Mouse (Mus musculus) heart, adult 11 months (tissue): Measurements from ENCODE around the gene St5.
A peak's percentile ranks its signal among the peaks of the same experiment; 100 is the strongest.

Experiments used
- DNase-seq: peaks from one replicate; pipeline ENCODE4 v3.0.0; 2022

The St5 gene

DNA sequence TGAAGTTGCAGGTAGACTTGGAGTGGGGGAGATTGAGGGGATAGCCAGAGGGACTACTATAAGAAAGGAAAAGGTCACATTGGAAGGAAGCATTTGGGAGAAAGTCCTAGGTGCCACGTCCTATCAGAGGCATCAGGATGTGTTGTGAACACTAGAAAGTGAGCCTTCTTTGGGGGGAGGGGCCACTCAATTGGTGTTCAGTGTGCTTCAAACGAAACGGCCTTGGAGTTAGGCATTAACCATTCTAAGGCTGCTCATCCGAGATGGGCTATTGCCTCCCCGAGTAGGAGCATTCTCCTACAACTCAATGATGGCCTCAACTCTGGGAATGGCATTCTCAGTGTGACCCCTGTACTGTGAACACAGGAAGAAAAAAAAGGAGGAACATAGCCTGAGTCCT is 140.7 kb downstream of the St5 start:
- no peak for DNase-seq

DNA sequence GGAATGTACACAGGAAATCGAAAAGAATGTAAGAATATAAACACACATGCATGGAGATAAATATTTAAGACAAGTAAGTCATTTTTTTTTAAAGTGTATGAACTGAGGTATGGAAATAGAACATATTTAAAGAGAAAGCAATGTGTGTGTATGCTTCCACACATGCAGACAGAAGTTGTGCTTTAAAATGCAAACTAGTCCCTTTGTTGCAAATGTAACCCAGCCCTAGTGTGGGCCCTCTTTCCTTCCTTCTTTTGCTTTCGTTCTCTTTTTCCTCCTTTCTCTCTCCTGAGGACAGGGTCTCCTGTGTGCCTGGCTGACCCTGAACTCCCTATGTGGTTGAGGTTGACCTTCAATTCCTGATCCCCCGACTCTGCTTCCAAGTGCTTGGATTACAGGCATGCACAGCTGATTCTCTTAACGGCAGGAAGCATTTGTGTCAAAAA is 141.2 kb downstream of the St5 start:
- DNase-seq: no peak

DNA sequence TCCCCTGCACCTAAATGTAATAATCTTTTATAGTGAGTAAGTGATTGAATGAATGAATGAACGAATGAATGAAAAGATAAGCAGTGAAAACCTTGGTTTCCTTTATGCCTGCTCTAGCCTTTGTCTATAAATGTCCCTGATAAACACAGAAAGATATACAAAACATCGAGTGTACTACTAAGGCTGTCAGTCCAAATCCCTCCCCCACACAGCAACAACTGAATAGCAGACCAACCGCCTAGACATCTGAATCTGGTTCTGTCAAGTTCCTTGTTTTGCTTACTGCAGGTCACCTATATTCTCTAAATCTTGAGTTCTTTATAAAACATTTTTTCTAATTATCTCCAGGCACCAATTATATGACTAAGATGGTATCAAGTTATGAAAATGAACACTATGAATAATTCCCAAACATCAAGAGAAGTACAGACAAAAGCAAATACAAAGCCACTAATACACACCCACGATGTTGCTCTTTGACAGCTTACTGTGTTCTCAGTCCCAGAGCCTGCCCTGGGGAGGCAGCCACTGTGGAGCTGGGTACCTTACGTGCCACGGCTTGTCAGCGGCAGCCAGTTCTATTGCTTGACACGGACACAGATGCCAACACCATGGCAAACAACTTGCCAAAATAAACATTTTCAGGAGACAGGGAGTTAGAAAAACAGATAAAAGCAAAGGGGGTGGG is 141.8 kb downstream of the St5 start:
- DNase-seq: peak; percentile 92

DNA sequence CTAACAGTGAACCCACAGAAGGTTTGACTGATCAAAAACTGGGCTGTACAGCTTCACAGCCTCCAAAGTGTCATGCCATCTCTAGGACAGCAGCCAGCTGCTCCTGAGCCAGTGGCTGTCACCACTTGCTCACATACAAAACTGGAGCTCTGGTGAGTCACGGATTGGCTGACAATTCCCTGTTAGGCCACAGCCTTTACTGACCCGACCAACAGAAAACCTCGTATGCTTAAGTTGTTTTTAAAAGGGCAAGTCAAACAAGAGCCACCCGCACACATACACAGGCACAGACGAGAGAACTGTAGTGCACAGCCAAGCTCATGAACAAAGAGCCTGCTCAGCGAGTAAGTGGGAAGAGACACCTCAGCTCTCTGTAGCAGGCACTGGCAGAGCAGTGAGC is 143.9 kb downstream of the St5 start:
- DNase-seq: peak; percentile 97

DNA sequence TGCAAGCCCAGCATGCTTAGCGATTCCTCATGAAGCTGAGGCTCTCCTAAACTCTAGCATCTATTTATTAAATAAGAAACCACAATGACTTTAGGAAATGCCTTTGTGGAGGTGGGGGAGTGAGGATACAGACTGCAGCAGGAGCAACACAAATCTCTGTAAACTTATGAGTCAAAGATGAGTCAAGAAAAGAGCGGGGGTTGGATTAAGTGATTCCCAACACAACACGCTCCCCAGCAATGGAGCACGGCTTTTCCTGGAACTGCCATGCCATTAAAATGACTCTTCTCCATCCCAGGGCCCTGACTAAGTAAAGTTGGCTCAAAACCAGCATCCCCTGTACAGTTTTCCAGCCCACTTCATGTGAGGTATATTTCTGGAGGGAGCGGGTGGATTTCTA is 156.7 kb downstream of the St5 start:
- DNase-seq: no peak

DNA sequence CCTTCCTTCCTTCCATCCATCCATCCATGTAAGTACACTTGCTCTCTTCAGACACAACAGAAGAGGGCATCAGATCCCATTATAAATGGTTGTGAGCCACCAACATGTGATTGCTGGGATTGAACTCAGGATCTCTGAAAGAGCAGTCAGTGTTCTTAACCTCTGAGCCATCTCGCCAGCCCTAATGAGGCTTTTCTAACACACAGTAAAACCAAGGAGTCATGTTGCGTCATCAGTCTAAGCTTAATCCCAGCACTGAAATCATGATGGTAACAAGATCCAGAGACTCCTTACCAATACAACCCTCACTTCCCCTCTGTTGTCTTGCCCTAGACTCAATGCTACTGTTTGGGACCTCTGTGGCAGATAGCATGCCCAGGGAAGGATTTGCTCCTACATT is 157.2 kb downstream of the St5 start:
- no peak for DNase-seq

DNA sequence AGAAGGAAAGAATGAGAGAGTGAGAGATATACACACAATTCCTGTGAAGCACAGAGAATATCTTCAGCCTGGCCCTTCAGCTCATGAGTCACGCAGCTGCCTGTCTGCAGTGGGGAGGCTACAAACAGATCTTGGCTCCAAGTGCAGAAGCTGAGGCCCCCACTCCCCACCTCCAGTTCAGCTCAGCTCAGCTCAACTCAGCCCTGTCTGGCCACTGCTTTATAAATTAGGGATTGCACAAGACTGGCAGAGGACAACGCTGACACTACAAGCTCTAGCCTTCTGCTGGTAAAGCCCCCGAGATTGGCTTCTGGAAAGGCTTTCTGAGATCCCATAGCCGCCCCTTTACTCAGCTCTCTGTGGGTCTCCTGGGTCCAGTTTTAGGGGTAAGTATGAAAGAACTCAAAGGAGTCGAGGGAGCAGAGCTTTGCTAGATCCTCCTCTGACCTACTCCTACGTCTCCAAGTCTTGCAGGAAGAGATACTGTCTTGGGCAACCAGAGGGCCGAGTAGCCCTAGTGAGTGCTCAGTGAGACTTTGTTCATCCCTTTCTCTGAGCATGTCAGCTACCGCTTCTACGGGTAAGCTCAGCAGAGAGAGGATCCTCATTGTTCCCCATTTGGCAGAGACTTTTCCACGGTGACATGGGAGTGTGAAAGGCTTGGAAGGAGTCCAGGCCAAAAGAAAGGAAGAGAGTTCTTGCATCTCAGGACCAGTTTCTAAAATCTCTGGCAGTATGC is 158.0 kb downstream of the St5 start:
- peak; percentile 96 for DNase-seq

DNA sequence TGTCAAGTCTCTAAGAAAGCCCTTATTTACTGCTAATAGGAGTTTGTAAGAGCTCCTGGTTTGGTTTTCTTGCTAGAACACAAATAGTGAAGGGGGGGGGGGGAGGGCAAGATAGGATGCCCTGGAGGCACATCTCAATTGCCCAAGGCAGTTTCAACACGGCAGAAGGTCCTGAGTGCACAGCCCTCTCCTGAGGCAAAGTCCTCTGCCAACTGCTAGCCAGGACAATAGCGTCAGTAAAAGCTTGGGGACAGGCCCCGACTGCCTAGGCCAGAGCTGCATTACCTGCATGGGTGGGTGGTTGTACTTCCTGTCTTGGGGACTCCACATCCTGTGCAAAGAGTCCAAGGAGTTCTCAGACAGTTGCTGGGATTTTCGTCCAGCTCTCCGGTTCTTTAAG is 158.6 kb downstream of the St5 start:
- no peak for DNase-seq

DNA sequence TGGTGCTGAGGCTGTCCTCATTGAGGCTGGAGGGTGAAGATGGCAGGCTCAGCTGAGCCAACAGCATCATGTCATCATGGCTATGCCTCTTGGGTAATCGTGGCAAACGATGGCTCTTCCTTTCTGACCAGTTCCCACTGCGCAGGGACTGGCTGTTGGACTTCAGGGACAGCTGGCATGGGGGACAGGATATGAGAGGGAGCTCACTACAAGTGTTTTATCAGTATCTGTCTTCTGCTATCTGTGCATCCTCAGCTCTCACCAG is 161.1 kb downstream of the St5 start:
- DNase-seq: no peak

DNA sequence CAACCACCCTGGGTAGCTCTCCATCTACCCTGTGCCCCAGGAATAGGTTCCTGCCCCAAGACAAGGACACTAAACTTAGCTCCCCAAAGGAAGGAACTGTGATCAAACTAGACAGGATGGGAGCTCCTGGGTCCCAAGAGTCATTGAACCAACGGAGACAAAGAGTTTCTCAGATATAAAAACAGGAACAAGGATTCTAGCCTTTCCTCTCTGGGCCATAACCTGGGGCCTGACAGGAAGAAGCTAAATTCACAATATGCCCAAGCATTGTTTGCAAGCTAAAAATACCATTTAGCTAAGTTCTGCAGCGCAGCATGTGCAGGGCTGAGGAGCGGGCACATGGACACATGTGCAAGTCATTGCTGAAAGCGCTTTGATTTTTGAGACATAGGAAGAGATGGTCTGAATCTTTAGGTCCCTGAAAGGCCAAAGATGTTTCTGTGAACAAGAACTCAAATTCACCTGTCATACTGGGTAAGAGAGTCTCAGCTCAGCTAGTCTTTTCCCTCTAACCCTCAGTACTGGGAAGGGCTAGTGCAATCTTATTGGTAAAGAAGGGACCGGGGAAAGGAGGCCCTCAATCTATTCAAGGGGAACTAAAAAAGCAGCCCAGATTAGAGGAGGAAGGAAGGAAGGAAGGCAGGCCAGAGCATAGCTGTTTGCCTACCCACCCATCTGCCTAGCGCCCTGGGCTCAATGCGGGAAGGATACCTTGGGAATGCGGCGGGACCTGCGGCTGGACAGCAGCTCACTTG is 161.6 kb downstream of the St5 start:
- peak; percentile 97 for DNase-seq

DNA sequence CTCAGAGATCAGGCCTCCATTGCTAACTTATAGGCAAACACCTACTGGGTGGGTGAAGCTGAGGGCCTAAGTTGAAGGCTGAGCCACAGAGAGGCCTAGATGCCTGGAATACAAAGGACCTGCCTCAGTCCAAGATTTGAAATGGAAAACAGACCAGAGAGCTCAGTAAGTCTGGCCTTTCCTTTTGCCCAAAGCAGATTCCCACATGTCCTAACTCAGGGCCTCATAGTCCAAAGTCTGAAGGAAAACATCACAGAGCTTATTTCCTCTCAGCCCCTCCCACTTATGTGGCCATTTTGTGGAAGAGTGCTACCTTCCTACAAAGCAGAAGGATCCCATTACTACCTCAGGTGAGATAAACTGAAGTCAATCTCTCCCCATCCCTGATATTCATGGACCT is 162.5 kb downstream of the St5 start:
- DNase-seq: no peak

DNA sequence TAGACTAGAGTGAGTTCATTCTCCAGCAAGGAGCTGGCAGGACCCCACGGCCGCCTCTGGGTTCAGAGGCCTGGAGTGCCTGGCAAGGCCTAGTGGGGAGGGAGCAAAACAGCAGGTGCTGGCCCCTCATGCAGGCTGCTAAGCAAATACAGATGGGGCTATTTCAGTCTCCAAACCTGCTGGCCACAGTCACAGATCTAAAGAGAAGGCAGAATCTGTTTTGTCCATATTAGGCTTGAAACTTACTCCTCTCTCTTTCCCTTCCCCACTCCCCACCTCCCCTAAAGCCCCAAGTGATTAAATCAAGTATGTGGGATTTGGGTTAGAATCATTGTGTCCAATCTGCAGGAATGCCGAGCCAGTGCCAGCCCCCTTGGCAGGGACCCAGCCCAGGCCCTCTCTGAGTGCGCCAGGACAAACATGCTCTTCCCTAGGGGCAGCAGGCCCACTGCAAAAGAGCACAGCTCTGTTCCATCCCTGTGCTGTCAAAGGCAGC is 166.9 kb downstream of the St5 start:
- DNase-seq: peak; percentile 97

DNA sequence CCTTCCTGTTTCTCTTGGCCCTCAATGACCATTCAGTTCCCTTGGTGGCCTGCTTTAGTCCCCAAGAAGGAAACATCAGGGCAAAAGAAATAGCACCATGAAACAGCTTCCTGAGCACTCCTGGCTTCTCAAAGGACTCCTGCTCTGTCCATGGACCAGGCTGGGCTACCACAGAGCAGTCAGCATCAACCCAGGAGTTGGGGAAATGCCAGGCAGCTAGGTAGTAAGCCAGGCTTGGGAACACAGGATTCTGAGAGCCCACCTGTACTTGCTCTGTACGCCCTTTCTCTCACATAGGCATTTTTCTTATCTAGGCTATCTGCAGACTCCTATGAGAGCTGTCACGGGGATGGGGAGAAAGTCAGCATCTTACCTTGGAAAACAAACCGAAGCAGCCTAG is 168.5 kb downstream of the St5 start:
- no peak for DNase-seq

DNA sequence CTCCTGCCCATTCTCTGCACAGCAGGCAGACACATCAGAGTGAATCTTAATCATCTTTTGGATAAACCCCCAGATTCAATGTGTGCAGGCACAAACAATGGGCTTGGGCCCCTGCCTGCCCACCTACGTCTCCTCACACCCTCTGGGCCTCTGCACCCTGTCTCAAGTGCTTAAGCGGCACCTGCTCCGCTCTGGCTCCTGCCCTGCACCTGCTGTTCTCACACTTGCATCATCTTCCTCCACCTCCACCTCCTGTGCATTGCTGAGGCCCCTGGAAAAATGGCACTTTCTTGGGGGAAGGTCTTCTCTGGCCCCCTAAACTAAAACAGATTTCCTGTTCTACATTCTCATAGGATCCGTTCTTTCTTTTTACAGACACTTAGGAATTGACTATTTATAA is 169.5 kb downstream of the St5 start:
- DNase-seq: no peak

DNA sequence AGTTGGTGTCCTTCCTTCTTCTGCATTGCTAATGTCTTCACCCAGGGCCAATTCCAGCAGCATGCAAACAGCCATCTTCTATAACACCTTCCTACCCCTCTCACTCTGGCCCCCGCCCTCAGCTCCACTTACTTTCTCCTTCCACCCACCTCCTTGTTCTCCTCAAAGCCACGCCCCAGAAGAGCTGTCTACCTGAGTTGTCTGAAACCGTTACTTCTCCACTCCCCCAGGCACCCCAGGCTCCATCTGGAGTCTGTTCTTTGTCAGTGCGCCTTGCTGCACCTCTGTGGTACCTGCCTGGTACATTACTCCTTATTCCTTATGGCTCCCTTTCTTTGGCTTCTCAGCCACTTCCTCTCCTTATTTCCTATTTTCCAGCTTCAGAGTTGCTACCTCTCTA is 170.3 kb downstream of the St5 start:
- DNase-seq: no peak

DNA sequence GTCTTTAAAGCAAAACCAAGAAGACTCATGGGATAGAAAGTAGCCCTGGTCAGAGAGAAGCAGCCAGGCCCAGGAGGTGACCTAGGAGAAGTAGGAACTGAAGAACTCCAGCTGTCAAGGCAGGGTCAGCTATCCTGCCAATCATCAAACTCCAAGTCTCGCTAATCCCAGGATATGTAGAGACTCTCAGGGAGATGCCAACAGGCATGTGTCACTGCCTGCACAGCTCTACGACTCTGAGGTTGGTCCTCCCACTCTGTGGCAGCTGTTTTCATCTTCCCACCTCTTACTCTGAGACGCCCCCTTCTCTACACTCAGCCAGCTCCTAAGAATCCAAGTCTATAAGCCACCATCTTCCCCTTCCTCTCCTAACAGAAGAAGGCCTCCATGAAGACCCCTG is 170.7 kb downstream of the St5 start:
- DNase-seq: no peak

DNA sequence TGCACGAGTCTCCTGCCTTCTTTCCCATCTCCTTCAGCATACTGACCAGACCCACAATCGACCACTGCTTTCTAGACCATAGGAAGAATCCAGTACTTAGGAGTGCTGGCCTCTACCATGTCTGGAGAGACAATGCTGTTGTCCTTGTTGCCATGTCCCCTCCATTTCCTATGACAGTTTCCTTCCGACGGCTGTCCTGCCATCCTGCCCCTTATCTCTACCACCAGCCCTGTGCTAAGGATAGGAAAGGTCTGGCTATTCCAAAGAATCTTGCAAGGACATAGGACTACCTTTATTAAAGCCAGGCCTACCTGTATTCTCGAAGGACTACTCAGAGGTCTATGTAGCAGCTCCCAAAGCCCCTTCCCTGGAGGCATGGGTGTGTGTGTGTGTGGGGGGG is 171.9 kb downstream of the St5 start:
- DNase-seq: no peak

DNA sequence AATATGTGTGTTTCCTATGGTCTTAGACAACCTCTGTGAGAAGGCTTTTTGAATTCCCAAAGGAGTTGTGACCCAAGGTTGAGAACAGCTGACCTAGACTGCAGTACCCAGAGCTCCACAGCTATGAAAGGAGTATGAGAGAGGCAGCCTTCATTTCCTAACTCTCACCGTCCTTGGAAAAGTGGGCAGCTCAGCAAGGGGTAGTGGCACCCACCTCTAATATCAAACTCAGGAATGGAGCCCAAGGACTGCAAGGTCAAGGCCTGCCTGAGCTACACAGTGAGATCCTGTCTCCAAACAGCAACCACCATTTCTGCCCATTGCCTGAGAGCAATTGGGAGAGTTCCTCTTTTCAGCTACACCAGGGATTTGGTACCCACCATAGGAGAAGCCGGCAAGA is 173.7 kb downstream of the St5 start:
- no peak for DNase-seq

DNA sequence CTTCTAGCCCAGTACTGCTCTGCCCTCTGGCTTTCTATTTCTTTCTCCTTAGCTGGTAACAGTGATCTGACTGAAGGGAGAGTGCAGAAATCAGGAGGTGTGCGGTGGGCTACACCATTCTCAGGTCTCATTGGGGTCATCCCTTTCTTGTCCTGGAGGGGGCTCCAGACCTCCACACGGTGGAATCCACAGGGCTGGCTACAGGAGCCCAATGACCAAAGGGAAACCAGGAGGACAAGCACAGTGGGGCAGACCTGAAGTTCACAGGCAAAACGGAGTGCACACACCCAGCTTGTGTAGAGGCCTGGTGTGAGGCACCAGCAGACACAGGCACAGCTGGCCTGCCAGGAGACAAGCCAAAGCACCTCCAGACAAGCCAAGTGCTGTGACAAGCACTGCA is 175.0 kb downstream of the St5 start:
- peak; percentile 95 for DNase-seq

DNA sequence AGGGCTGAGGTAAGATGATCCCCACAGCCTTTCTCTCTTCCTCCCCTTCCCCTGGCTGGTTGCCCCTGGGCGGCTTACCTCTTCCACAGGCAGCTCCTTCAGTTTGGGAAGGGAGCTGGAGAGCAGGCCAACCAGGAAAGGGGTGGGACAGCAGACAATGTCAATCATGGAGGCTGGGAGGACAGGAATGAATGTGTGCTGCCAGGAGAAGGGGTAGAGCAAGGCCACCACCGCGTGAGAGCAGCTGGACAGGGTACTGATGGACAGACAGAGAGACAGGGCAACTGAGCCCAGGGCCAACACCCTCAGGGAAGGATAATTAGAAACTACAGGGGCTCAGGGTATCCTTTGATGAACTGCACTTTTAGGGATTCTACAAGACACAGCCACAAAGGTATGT is 175.9 kb downstream of the St5 start:
- DNase-seq: no peak

DNA sequence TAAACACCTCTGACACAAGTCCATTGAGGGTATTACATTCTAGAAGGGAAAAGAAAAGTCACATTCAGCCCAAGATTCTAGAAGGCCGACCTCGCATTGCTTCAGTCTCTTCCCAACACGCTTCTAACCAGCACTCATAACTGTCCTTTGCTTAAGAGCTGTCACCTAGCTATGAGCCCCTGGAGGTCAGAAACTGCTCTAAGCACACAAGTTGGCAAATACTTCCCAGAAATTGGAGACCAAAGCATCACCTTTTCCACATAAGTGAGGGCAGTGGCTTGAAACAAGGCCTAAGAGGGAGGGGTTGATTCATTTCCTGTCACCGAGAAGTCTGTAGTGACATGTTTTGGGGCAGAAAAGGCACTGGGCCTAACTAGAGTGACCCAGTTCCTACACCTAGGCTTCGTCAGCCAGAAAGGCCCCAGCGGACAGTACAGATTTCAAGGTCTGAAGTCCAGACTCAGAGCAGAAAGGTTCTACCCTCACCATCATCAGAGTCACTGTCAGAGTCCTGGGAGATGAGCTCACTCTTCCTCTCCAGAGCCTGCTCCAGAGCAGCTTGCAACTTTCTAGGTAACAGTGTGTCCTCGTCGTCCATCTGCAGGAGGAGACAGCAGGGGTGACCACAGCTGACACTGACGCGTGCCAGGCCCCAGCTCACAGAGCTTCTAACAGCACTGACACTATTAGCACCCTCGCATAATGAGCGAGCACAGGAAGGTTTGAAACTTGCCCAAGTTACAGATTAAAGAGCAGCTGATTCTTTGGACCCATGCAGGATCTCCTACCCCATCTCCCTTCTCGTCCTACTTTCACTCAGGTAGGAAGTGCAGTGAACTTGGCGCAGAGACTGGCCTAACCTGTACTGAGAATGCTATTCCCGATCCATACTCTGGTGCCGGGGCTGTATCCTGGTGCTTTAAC is 177.4 kb downstream of the St5 start:
- no peak for DNase-seq

DNA sequence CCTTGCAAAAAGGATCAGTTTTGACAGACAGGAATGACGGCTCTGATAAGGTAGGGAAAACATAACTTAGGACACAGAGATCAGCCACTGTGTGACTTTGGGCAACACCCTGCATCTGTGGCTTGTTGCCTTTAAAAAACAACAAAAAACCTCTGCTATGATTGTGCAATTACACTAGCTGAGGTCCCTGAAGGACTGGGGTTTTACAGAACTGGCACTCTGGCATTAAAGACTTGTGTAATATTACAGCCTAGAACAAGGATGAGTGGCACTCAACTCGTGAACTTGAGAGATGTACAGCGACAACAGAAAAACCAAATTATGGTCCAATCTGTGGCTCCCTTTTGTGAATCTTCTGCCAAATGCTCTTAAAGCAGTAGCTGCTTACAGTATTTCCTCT is 178.6 kb downstream of the St5 start:
- DNase-seq: no peak

DNA sequence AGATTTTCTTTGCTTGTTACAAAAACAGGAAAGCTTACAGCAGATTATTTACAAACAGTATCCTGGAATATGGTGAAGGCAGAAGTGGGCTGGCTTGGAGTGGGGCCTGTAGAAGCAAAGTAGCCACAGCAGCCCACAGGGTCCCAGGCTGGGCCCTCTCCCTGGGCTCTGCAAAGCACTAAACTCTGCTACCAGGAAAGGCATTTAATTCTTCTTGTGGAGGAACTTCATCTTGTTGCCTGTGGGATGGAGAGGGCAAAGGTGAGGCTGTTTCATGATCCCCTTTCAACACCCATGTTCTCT is 179.0 kb downstream of the St5 start:
- no peak for DNase-seq
